Mouse (Mus musculus) cortical plate, adult 2 months (tissue): ENCODE measurements around the gene Map1b.

ENCODE experiments used
- CTCF ChIP-seq: fragments of 200-500 bp; IDR thresholded peaks from 2 replicates; pipeline ENCODE4 v1.5.1; 2011; ENCODE audit warnings: mild to moderate bottlenecking, control low read depth, low read length; ENCODE audit not compliant: insufficient read depth; ENCODE audit errors: extremely low read depth
- POLR2A ChIP-seq: fragments of 200-500 bp; IDR thresholded peaks from 2 replicates; pipeline ENCODE4 v1.6.1; 2011; ENCODE audit warnings: mild to moderate bottlenecking, low read length, control low read depth; ENCODE audit not compliant: insufficient read depth; ENCODE audit errors: extremely low read depth

DNA sequence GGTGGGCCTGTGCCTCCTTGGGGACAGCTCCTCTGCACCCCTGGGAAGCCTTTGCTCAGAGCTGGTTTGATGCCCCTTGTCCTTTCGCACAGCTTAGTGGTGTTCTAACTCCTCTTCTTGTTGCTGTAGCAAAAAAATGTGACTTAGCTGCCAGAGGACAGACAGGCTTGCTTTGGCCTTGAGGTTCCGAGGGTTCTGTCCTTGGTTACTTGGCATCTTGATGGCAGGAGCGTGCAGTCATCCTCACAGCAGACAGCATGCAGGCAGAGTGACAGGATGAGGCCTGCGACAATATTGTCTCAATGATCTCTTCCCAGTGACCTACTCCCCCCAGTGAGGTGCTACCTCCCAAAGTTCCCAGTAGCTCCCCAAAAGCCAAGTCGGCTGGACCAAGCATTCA is 41.0 kb upstream of the Map1b start:
- TF ChIP-seq POLR2A (no peak), CTCF (no peak)
